In genomic region chr2:113848245-113849121, GRCm38 (mm10) we compare ENCODE assay signal across 8 mouse cellular contexts. TPM values are rescaled to one million over a fixed set of nuclear protein-coding genes. Genes with fewer than 3 reads are reported as not detected.
DNase-seq lines count a peak whose midpoint lies in the region; ATAC-seq and TF ChIP-seq lines count a peak whose summit lies in the region.

TSS of gene Arhgap11a (minus strand) at chr2:113848661.

- H3K9me3 ChIP-seq in heart, embryonic 12.5 days (replicated peaks) = no peaks in the 10 kb centered on the region
- H3K9me3 ChIP-seq in kidney, postnatal 0 days (replicated peaks; ENCODE audit: low read length) = no peaks in the 10 kb centered on the region
- no peaks in the 10 kb centered on the region for H3K9me3 ChIP-seq in liver, embryonic 11.5 days (ENCODE audit: control insufficient read depth, low read length)
- H3K9me3 ChIP-seq in stomach, embryonic 14.5 days (ENCODE audit: control insufficient read depth, low read depth, low read length) = no peaks in the 10 kb centered on the region

- peak; percentile 93 for DNase-seq in CD4-positive helper T cell, adult 2 months (ENCODE audit: low read depth, low spot score)
- peak; percentile 94 for DNase-seq in brain, embryonic 18.5 days (ENCODE audit: low read depth, low spot score)
- DNase-seq in kidney, postnatal 0 days (ENCODE audit: low spot score) = peak; percentile 98
- peak; percentile 87 for DNase-seq in liver, embryonic 11.5 days (ENCODE audit: low spot score)
- DNase-seq in naive thymus-derived CD4-positive, alpha-beta T cell, adult 2 months (ENCODE audit: low read depth) = peak; percentile 95

- H3K4me3 ChIP-seq in heart, embryonic 12.5 days = peak within 1 kb of the TSS; percentile 95
- peak within 1 kb of the TSS; percentile 90 for H3K4me3 ChIP-seq in kidney, postnatal 0 days (replicated peaks; ENCODE audit: low read depth, low read length)
- peak within 1 kb of the TSS; percentile 89 for H3K4me3 ChIP-seq in liver, embryonic 11.5 days (ENCODE audit: low read depth, low read length)
- H3K4me3 ChIP-seq in stomach, embryonic 14.5 days (ENCODE audit: low read depth, low read length) = peak within 1 kb of the TSS; percentile 91

- peaks cover 21% of the 10 kb centered on the region for H3K4me1 ChIP-seq in heart, embryonic 12.5 days (replicated peaks)
- H3K4me1 ChIP-seq in kidney, postnatal 0 days (replicated peaks; ENCODE audit: insufficient read depth, low read length) = peaks cover 9% of the 10 kb centered on the region; the same call in 1 of the 2 replicates
- peaks cover 11% of the 10 kb centered on the region for H3K4me1 ChIP-seq in liver, embryonic 11.5 days (replicated peaks; ENCODE audit: control insufficient read depth, insufficient read depth, low read length)
- peaks cover 22% of the 10 kb centered on the region for H3K4me1 ChIP-seq in stomach, embryonic 14.5 days (ENCODE audit: control insufficient read depth, insufficient read depth, low read length)

- H3K4me2 ChIP-seq in heart, embryonic 12.5 days = peak within 1 kb of the TSS; percentile 75
- peak within 1 kb of the TSS; percentile 76 for H3K4me2 ChIP-seq in kidney, postnatal 0 days (ENCODE audit: low read length)
- H3K4me2 ChIP-seq in liver, embryonic 11.5 days = peak within 1 kb of the TSS; percentile 73
- H3K4me2 ChIP-seq in stomach, embryonic 14.5 days (replicated peaks; ENCODE audit: low read depth, low read length) = peak within 1 kb of the TSS; percentile 76

- H3K36me3 ChIP-seq in heart, embryonic 12.5 days = peaks cover 20% of the 10 kb centered on the region
- H3K36me3 ChIP-seq in kidney, postnatal 0 days (ENCODE audit: insufficient read depth, low read length) = no peaks in the 10 kb centered on the region
- peaks cover 13% of the 10 kb centered on the region for H3K36me3 ChIP-seq in liver, embryonic 11.5 days (ENCODE audit: control insufficient read depth, insufficient read depth, low read length)
- H3K36me3 ChIP-seq in stomach, embryonic 14.5 days (ENCODE audit: control insufficient read depth, insufficient read depth, low read length) = peaks cover 10% of the 10 kb centered on the region

- ATAC-seq in erythroid progenitor cell, adult 5-6 weeks (replicated peaks; ENCODE audit: low FRiP score, poor library complexity, severe bottlenecking) = peak; percentile 93
- ATAC-seq in heart, embryonic 12.5 days (ENCODE audit: insufficient number of reproducible peaks, low FRiP score) = peak; percentile 97
- peak; percentile 98 for ATAC-seq in kidney, postnatal 0 days (replicated peaks; ENCODE audit: low FRiP score, low read depth)
- peak; percentile 96 for ATAC-seq in liver, embryonic 11.5 days (replicated peaks; ENCODE audit: low FRiP score)
- peak; percentile 96 for ATAC-seq in stomach, embryonic 14.5 days (ENCODE audit: insufficient number of reproducible peaks, insufficient read depth, low FRiP score, low read depth)

- peak within 1 kb of the TSS; percentile 89 for H3K9ac ChIP-seq in heart, embryonic 12.5 days
- peak within 1 kb of the TSS; percentile 63 for H3K9ac ChIP-seq in kidney, postnatal 0 days (ENCODE audit: low read depth, low read length)
- peak within 1 kb of the TSS; percentile 82 for H3K9ac ChIP-seq in liver, embryonic 11.5 days (ENCODE audit: low read depth, low read length)
- peak within 1 kb of the TSS; percentile 61 for H3K9ac ChIP-seq in stomach, embryonic 14.5 days (replicated peaks; ENCODE audit: low read depth, low read length)

- peak within 1 kb of the TSS; percentile 81 for H3K27ac ChIP-seq in heart, embryonic 12.5 days (ENCODE audit: poor library complexity, severe bottlenecking)
- peak within 1 kb of the TSS; percentile 79 for H3K27ac ChIP-seq in kidney, postnatal 0 days
- peak within 1 kb of the TSS; percentile 89 for H3K27ac ChIP-seq in liver, embryonic 11.5 days (ENCODE audit: low read depth, low read length)
- H3K27ac ChIP-seq in stomach, embryonic 14.5 days (ENCODE audit: low read length) = peak within 1 kb of the TSS; percentile 89

- under 1% methylated on average over 48 of the region's 48 CpGs for WGBS in heart, embryonic 12.5 days
- under 1% methylated on average over 48 of the region's 48 CpGs for WGBS in kidney, postnatal 0 days
- WGBS in liver, embryonic 11.5 days = under 1% methylated on average over 48 of the region's 48 CpGs
- WGBS in stomach, embryonic 14.5 days = under 1% methylated on average over 48 of the region's 48 CpGs

- H3K27me3 ChIP-seq in heart, embryonic 12.5 days (replicated peaks) = no peaks in the 10 kb centered on the region
- no peaks in the 10 kb centered on the region for H3K27me3 ChIP-seq in kidney, postnatal 0 days (ENCODE audit: insufficient read depth, low read length)
- no peaks in the 10 kb centered on the region for H3K27me3 ChIP-seq in liver, embryonic 11.5 days (replicated peaks; ENCODE audit: control insufficient read depth, insufficient read depth, low read length)
- H3K27me3 ChIP-seq in stomach, embryonic 14.5 days (ENCODE audit: control insufficient read depth, insufficient read depth, low read length) = no peaks in the 10 kb centered on the region

- TF ChIP-seq CTCF in kidney, postnatal 0 days (IDR thresholded peaks at IDR 0.05; ENCODE audit: low read depth) = no peak

RNA-seq across cellular contexts. Expression of gene Arhgap11a, which starts in this region (rescaled TPM):
- total RNA-seq in erythroid progenitor cell, adult 5-6 weeks (2015; ENCODE audit: low replicate concordance) = 97.7 and 118 TPM in 2 replicates
- 134 and 154 TPM in 2 replicates for total RNA-seq in erythroid progenitor cell, adult 5-6 weeks (2017; ENCODE audit: low replicate concordance)
- 38.1 and 38.5 TPM in 2 replicates for polyA plus RNA-seq in heart, embryonic 12.5 days (2016; fragmentation: Nextera tagmentation; extraction: Ambion mirVana)
- 11.7 and 12.5 TPM in 2 replicates for polyA plus RNA-seq in kidney, postnatal 0 days (2015; fragmentation: Nextera tagmentation; extraction: Ambion mirVana)
- polyA plus RNA-seq in liver, embryonic 11.5 days (2014; fragmentation: Nextera tagmentation; extraction: Ambion mirVana) = 5.9 and 7.1 TPM in 2 replicates
- 6.3 and 7.1 TPM in 2 replicates for polyA plus RNA-seq in stomach, embryonic 14.5 days (2014; fragmentation: Nextera tagmentation; extraction: Ambion mirVana)

Comparison
In these comparisons a context has a peak if more than half of its experiments do, and no peak if none do; other contexts are left out.
1. Peak in every context shown above with its lines: DNase-seq, ATAC-seq, H3K4me3 ChIP-seq and H3K27ac ChIP-seq.